Mouse (Mus musculus) lung, postnatal 14 days (tissue): Measurements from ENCODE around the gene Fam83e.

Experiments used
- DNase-seq: peaks from one replicate; pipeline ENCODE4 v3.0.0; 2021

Fam83e gene

GRCm38 (mm10) chr7:45720413-45721233, at the start of gene Fam83e:
Gene Fam83e, plus strand, starts transcription at chr7:45721212.
- DNase-seq: no peak

- DNase-seq: no peak
Measured at GRCm38 (mm10) chr7:45677627-45678295, 43.3 kb upstream of the Fam83e start.

- DNase-seq: no peak
Measured at GRCm38 (mm10) chr7:45678513-45678912, 42.5 kb upstream of the Fam83e start.

- DNase-seq: peak; percentile 44
Measured at GRCm38 (mm10) chr7:45679966-45680621, 40.9 kb upstream of the Fam83e start.

GRCm38 (mm10) chr7:45681046-45681736, 39.8 kb upstream of the Fam83e start:
- peak; percentile 53 for DNase-seq

GRCm38 (mm10) chr7:45682144-45683126, 38.6 kb upstream of the Fam83e start:
- DNase-seq: peak; percentile 95

- no peak for DNase-seq
Measured at GRCm38 (mm10) chr7:45683396-45684050, 37.5 kb upstream of the Fam83e start, which contains the start of gene Ntn5. Gene Ntn5, plus strand, starts transcription at chr7:45684022.

- DNase-seq: no peak
Measured at GRCm38 (mm10) chr7:45685811-45686210, 35.2 kb upstream of the Fam83e start.

- no peak for DNase-seq
Measured at GRCm38 (mm10) chr7:45686841-45687240, 34.2 kb upstream of the Fam83e start.

GRCm38 (mm10) chr7:45689099-45689498, 31.9 kb upstream of the Fam83e start:
- no peak for DNase-seq

GRCm38 (mm10) chr7:45689800-45690199, 31.2 kb upstream of the Fam83e start:
- no peak for DNase-seq

- DNase-seq: no peak
Measured at GRCm38 (mm10) chr7:45692364-45692763, 28.6 kb upstream of the Fam83e start.

- no peak for DNase-seq
Measured at GRCm38 (mm10) chr7:45693921-45694591, 27.0 kb upstream of the Fam83e start, which contains the start of gene Sec1. Gene Sec1, minus strand, starts transcription at chr7:45694402.

GRCm38 (mm10) chr7:45695098-45695497, 25.9 kb upstream of the Fam83e start:
- DNase-seq: no peak

- no peak for DNase-seq
Measured at GRCm38 (mm10) chr7:45697894-45698293, 23.1 kb upstream of the Fam83e start.

GRCm38 (mm10) chr7:45699523-45700141, 21.4 kb upstream of the Fam83e start, which contains the start of gene Car11:
Gene Car11, plus strand, starts transcription at chr7:45699843.
- DNase-seq: no peak

GRCm38 (mm10) chr7:45700301-45701015, 20.6 kb upstream of the Fam83e start:
- peak; percentile 80 for DNase-seq

- no peak for DNase-seq
Measured at GRCm38 (mm10) chr7:45701072-45701471, 19.9 kb upstream of the Fam83e start.

- no peak for DNase-seq
Measured at GRCm38 (mm10) chr7:45701607-45702006, 19.4 kb upstream of the Fam83e start.
